Mouse (Mus musculus) embryonic fibroblast, embryonic 13.5 days (primary cell): Measurements from ENCODE around the gene Olfr520. TPM values are rescaled to one million over a fixed set of nuclear protein-coding genes. Genes with fewer than 3 reads are reported as not detected.
"Not testable (repeated sequence)": the region's sequence is repeated elsewhere in the genome, so short reads cannot be mapped to it uniquely, and the experiment has no call there.

Experiments used
- H3K27ac ChIP-seq: 2 replicates; pipeline ENCODE4 v1.5.1; 2012; ENCODE audit warnings: low read length, control low read depth, inconsistent platforms; ENCODE audit not compliant: insufficient read depth
- H3K4me1 ChIP-seq: 2 replicates; pipeline ENCODE4 v1.6.1; 2011; ENCODE audit warnings: low read length; ENCODE audit not compliant: control insufficient read depth, insufficient read depth
- H3K4me3 ChIP-seq: 2 replicates; pipeline ENCODE4 v1.5.1; 2011; ENCODE audit warnings: mild to moderate bottlenecking, control low read depth, low read length; ENCODE audit not compliant: insufficient read depth
- CTCF ChIP-seq: IDR thresholded peaks from 2 replicates; pipeline ENCODE4 v1.5.1; 2011; ENCODE audit warnings: mild to moderate bottlenecking, control low read depth, low read length, moderate library complexity, borderline replicate concordance; ENCODE audit not compliant: insufficient read depth
- POLR2A ChIP-seq: IDR thresholded peaks from 2 replicates; pipeline ENCODE4 v1.6.1; 2011; ENCODE audit warnings: low read depth, mild to moderate bottlenecking, control low read depth, low read length, moderate library complexity
- polyA plus RNA-seq: library from polyadenylated mRNA; stranded (reverse); fragments of >200 nt; gene quantifications from 2 replicates; pipeline ENCODE4 v1.2.4, GENCODE M21; 2011; ENCODE audit warnings: low read depth; ENCODE audit not compliant: missing spikeins, insufficient read length

Olfr520 gene
- polyA plus RNA-seq, 1 experiment, result not detected

DNA sequence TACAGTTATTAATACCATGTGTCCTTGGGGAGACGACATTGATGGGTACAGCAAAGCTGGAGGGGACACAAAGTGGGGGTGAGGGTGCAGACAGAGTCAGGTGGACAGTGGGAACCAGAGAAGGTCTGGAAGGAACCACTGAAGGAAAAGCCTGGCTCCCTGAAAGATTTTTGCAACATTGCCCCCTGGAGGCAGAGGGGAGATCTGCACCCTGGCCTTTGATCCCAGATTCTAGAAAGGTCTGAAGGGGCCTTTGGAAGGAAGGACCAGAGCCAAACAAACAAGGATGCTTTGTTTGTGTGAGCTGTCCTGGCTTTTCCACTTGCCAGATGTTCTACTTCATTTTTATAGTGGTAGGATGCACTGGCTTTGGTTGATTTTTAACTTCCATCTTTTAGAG, 19.6 kb upstream of the Olfr520 start:
- TF ChIP-seq CTCF (peak; percentile 34; the same call in 1 of the 2 replicates), POLR2A (no peak)
- H3K4me3 ChIP-seq, result no peak overlapping the region
- no peak overlapping the region for H3K27ac ChIP-seq
- H3K4me1 ChIP-seq, result no peaks in the 10 kb centered on the region

DNA sequence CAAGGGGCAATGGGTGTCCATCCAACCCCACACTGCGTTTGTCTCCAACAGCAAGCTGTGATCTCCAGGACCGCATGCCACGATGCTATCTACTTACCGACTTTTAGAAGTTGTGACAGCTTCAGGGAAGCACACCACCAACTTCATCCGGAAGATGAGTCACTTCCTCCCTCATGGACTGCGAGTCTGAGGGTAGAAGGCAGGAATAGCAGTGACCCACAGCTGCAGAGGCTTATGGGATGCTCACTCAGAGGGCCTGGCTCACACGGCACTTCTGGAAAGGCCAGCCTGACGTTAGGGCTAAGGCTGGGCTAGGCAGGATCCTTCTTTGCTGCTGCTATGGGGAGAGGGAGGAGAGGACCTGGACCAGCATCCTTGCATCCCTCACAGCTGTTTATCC, 18.9 kb upstream of the Olfr520 start, which contains the start of gene Slco2b1:
Gene Slco2b1 (minus strand): TSS at position 175 of the 400 bp plus-strand sequence.
- Histone ChIP-seq H3K4me1 (no peaks in the 10 kb centered on the region), H3K27ac (no peak within 1 kb of the TSS), H3K4me3 (no peak within 1 kb of the TSS)
- TF ChIP-seq CTCF (no peak), POLR2A (no peak)

GRCm38 (mm10) chr7:99712431-99712830, 17.6 kb upstream of the Olfr520 start:
- TF ChIP-seq POLR2A (no peak), CTCF (no peak)
- Histone ChIP-seq H3K4me1 (no peaks in the 10 kb centered on the region), H3K4me3 (no peak overlapping the region), H3K27ac (no peak overlapping the region)

- H3K4me3 ChIP-seq, result no peak overlapping the region
- no peaks in the 10 kb centered on the region for H3K4me1 ChIP-seq
- H3K27ac ChIP-seq, result no peak overlapping the region
- TF ChIP-seq POLR2A, result no peak
- no peak for TF ChIP-seq CTCF
Measured at GRCm38 (mm10) chr7:99716536-99716935, 13.5 kb upstream of the Olfr520 start.

DNA sequence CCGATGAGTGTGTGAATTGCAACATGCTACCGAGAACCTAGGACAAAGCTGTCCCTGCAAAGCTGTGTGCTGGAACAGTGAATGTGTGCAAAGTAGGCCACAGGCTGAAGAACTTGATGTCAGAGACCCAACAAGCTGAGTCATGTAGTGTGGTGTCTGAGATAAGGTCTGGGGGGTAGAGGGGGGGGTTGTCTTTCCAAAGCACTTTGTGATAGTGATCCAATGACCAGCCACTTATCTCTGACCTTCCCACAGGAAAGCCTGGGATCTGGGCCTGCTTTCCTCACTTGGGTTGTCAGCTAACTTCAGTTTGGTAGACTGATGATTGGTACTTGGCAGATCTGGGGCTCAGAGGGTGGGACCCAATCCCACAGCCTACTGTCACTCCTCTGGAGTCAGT, 4.5 kb downstream of the Olfr520 start:
- Histone ChIP-seq H3K27ac (no peak overlapping the region), H3K4me3 (no peak overlapping the region), H3K4me1 (no peaks in the 10 kb centered on the region)
- TF ChIP-seq CTCF (no peak), POLR2A (no peak)

- H3K4me1 ChIP-seq, H3K4me3 ChIP-seq, H3K27ac ChIP-seq: not testable (repeated sequence)
Measured at GRCm38 (mm10) chr7:99735491-99735890, 5.4 kb downstream of the Olfr520 start.

DNA sequence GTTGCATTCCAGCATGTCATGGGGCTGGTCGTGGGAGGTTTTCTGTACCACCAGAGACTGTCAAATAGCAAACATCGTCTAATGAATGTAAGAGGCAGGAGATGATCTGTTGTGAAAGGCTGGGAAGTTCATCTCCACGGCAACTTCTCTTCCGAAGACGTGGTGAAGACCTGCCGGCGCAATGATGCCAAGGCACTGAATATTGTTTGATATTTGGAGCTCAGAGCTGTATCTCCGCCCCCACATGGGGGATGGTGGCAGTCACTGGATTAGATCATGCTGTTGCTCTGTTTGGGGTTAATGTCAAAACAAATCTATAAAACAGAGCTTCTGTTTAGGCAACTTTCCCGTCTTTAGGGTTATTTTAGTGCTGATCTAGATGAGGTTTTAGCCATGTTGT, 9.2 kb downstream of the Olfr520 start:
- no peak overlapping the region for H3K27ac ChIP-seq
- H3K4me3 ChIP-seq, result no peak overlapping the region
- no peaks in the 10 kb centered on the region for H3K4me1 ChIP-seq
- TF ChIP-seq POLR2A (no peak), CTCF (no peak)

DNA sequence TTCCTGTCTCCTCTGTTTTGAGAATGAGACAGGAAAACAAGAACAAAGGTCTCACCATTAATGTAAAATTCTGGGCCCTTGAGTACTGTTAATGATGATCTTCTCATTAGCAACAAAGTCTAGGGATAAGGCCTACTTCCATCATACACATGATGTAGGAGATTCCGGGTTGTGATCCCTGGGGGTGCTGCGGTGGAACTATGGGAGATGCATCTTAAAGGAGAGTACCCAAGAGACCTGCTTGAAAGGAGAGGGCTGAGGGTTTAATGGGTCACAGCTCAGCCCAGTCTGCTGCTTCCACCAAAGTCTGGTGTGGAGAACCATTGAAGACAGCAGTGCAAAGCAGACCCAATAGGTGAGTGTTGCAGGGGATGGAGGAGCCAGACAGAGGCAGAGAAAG, 33.1 kb downstream of the Olfr520 start, which contains the start of gene Olfr521:
Gene Olfr521 (plus strand): TSS at position 301 of the 400 bp plus-strand sequence.
- Histone ChIP-seq H3K27ac (no peak within 1 kb of the TSS), H3K4me3 (no peak within 1 kb of the TSS), H3K4me1 (no peaks in the 10 kb centered on the region)
- TF ChIP-seq CTCF (no peak), POLR2A (no peak)

- Histone ChIP-seq H3K4me3 (no peak overlapping the region), H3K4me1 (no peaks in the 10 kb centered on the region), H3K27ac (no peak overlapping the region)
- no peak for TF ChIP-seq POLR2A
- no peak for TF ChIP-seq CTCF
Measured at GRCm38 (mm10) chr7:99781385-99781784, 51.3 kb downstream of the Olfr520 start.

GRCm38 (mm10) chr7:99781916-99782315, 51.8 kb downstream of the Olfr520 start:
- Histone ChIP-seq H3K4me3 (no peak overlapping the region), H3K4me1 (no peaks in the 10 kb centered on the region), H3K27ac (no peak overlapping the region)
- TF ChIP-seq POLR2A (no peak), CTCF (no peak)

GRCm38 (mm10) chr7:99783421-99783820, 53.3 kb downstream of the Olfr520 start:
- Histone ChIP-seq H3K4me3 (no peak overlapping the region), H3K4me1 (no peaks in the 10 kb centered on the region), H3K27ac (no peak overlapping the region)
- TF ChIP-seq CTCF (no peak), POLR2A (no peak)
